Mouse (Mus musculus) gastrocnemius, postnatal 36 days (tissue): Measurements from ENCODE around the gene Gzmg. TPM values are rescaled to one million over a fixed set of nuclear protein-coding genes. Genes with fewer than 3 reads are reported as not detected.

Experiments used
- total RNA-seq, 2 experiments: library from RNA; stranded (reverse); gene quantifications; 2 replicates each; pipeline ENCODE4 v1.2.3; 2021

Gzmg gene
- total RNA-seq, 2 experiments from 2014 or later = not detected

Other genes with a start within 250 kb of the Gzmg start
- 1 to 10 TPM; 2.3 to 2.7 TPM for gene Cma1, start 214.9 kb downstream of the Gzmg start, total RNA-seq
- gene Cma2, start 208.6 kb downstream of the Gzmg start, total RNA-seq = not detected
- not detected for gene Mcpt1, start 141.6 kb downstream of the Gzmg start, total RNA-seq
- gene Mcpt9, start 129.1 kb downstream of the Gzmg start, total RNA-seq = not detected
- not detected for gene Mcpt2, start 117.5 kb downstream of the Gzmg start, total RNA-seq
- 1 to 10 TPM; 2.5 to 3.3 TPM for gene Mcpt4, start 97.3 kb downstream of the Gzmg start, total RNA-seq
- not detected for gene Mcpt8, start 74.3 kb downstream of the Gzmg start, total RNA-seq
- not detected for gene Ctsg, start 57.0 kb downstream of the Gzmg start, total RNA-seq
- not detected for gene Gzme, start 39.0 kb downstream of the Gzmg start, total RNA-seq
- not detected for gene Gzmd, start 27.0 kb downstream of the Gzmg start, total RNA-seq
- not detected for gene Gzmn, start 15.0 kb upstream of the Gzmg start, total RNA-seq
- not detected for gene Gzmf, start 51.8 kb upstream of the Gzmg start, total RNA-seq
- gene Gzmc, start 75.1 kb upstream of the Gzmg start, total RNA-seq = not detected
- gene Gzmb, start 102.7 kb upstream of the Gzmg start, total RNA-seq = not detected
- gene Atp12a, start 205.5 kb upstream of the Gzmg start, total RNA-seq = not detected
- gene Rnf17, start 243.0 kb upstream of the Gzmg start, total RNA-seq = not detected